In genomic region chr1:82432919-82433648, GRCm38 (mm10) we compare ENCODE assay signal across 9 mouse cellular contexts.
DNase-seq lines count a peak whose midpoint lies in the region; ATAC-seq and TF ChIP-seq lines count a peak whose summit lies in the region.
"Had no signal": no experiment of that assay in that cellular context is flagged by ENCODE, and none has a peak within 500 bp of the region (broad histone marks: within the 10 kb centered on the region; RNA-seq: fewer than 3 reads in every experiment).

No protein-coding gene starts in this region.

- no peaks in the 10 kb centered on the region for H3K9me3 ChIP-seq in embryonic facial prominence, embryonic 11.5 days (replicated peaks; ENCODE audit: control insufficient read depth, low read length)
- H3K9me3 ChIP-seq in heart, postnatal 0 days (replicated peaks; ENCODE audit: control insufficient read depth, low read length): no peaks in the 10 kb centered on the region
- H3K9me3 ChIP-seq: embryonic facial prominence, embryonic 15.5 days had no signal

- no peak overlapping the region for H3K4me2 ChIP-seq in embryonic facial prominence, embryonic 11.5 days (ENCODE audit: low read depth, low read length)
- H3K4me2 ChIP-seq in heart, postnatal 0 days (ENCODE audit: low read depth, low read length): no peak overlapping the region
- H3K4me2 ChIP-seq: embryonic facial prominence, embryonic 15.5 days had no signal

- H3K9ac ChIP-seq in embryonic facial prominence, embryonic 11.5 days (replicated peaks; ENCODE audit: low read length): no peak overlapping the region
- no peak overlapping the region for H3K9ac ChIP-seq in heart, postnatal 0 days (replicated peaks; ENCODE audit: low read depth, low read length)
- H3K9ac ChIP-seq: embryonic facial prominence, embryonic 15.5 days had no signal

- DNase-seq in A20 (ENCODE audit: low read depth, low spot score): peak; percentile 35
- peak; percentile 65 for DNase-seq in adrenal gland, postnatal 25 days
- peak; percentile 78 for DNase-seq in embryonic facial prominence, embryonic 11.5 days (ENCODE audit: low spot score)
- DNase-seq in heart, postnatal 0 days (ENCODE audit: low spot score): peak; percentile 80
- peak; percentile 75 to 89 for DNase-seq in kidney, postnatal 36 days
- DNase-seq in lung, adult 18-20 months: peak; percentile 49 to 55
- DNase-seq in ovary, postnatal 36 days (ENCODE audit: low spot score): peak; percentile 70
- peak; percentile 39 for DNase-seq in yolk sac, embryonic 10.5 days (ENCODE audit: low spot score)

- H3K4me3 ChIP-seq in embryonic facial prominence, embryonic 11.5 days (ENCODE audit: low read depth, low read length): no peak overlapping the region
- H3K4me3 ChIP-seq in heart, postnatal 0 days (ENCODE audit: low read depth, low read length): no peak overlapping the region
- H3K4me3 ChIP-seq: embryonic facial prominence, embryonic 15.5 days had no signal

- no peaks in the 10 kb centered on the region for H3K4me1 ChIP-seq in embryonic facial prominence, embryonic 11.5 days (ENCODE audit: control insufficient read depth, insufficient read depth, low read length)
- peaks cover 10% of the 10 kb centered on the region; the same call in 1 of the 2 replicates for H3K4me1 ChIP-seq in heart, postnatal 0 days (ENCODE audit: control insufficient read depth, insufficient read depth)

- no peaks in the 10 kb centered on the region for H3K36me3 ChIP-seq in embryonic facial prominence, embryonic 11.5 days (replicated peaks; ENCODE audit: control insufficient read depth, insufficient read depth, low read depth, low read length)
- no peaks in the 10 kb centered on the region for H3K36me3 ChIP-seq in heart, postnatal 0 days (replicated peaks; ENCODE audit: control insufficient read depth, insufficient read depth, low read length)
- H3K36me3 ChIP-seq: embryonic facial prominence, embryonic 15.5 days had no signal

- peak; percentile 97 for TF ChIP-seq CTCF in heart, postnatal 0 days (IDR thresholded peaks at IDR 0.05; ENCODE audit: low read depth)

- H3K27me3 ChIP-seq in embryonic facial prominence, embryonic 11.5 days (ENCODE audit: control insufficient read depth, insufficient read depth, low read length): no peaks in the 10 kb centered on the region
- H3K27me3 ChIP-seq in heart, postnatal 0 days (ENCODE audit: control insufficient read depth, insufficient read depth, low read length): no peaks in the 10 kb centered on the region
- H3K27me3 ChIP-seq: embryonic facial prominence, embryonic 15.5 days had no signal

- no peak overlapping the region for H3K27ac ChIP-seq in embryonic facial prominence, embryonic 11.5 days (replicated peaks; ENCODE audit: low read depth, low read length)
- no peak overlapping the region for H3K27ac ChIP-seq in heart, postnatal 0 days (ENCODE audit: low read depth)
- H3K27ac ChIP-seq: embryonic facial prominence, embryonic 15.5 days had no signal

- peak; percentile 75 for ATAC-seq in embryonic facial prominence, embryonic 11.5 days (replicated peaks; ENCODE audit: insufficient number of reproducible peaks, low FRiP score, low TSS enrichment, low read depth)
- peak; percentile 78; the same call in 1 of the 2 replicates for ATAC-seq in heart, postnatal 0 days (ENCODE audit: insufficient read depth, low read depth)

- TF ChIP-seq EP300 in heart, postnatal 0 days (IDR thresholded peaks at IDR 0.05; ENCODE audit: low read depth): no peak

- WGBS in embryonic facial prominence, embryonic 11.5 days: 64% methylated on average over 15 of the region's 15 CpGs
- 55% methylated on average over 15 of the region's 15 CpGs for WGBS in heart, postnatal 0 days
